Mouse (Mus musculus) colon, adult 2 months (tissue): ENCODE results near the gene Fam160a1. TPM values are rescaled to one million over a fixed set of nuclear protein-coding genes. Genes with fewer than 3 reads are reported as not detected.

ENCODE experiments used
- polyA plus RNA-seq: library from polyadenylated mRNA; depleted of rRNA; stranded (reverse); fragments of >200 nt; gene quantifications from 2 replicates; pipeline ENCODE4 v1.2.3, GENCODE M21; 2012; rRNA removed

Gene Fam160a1
- 11.5 and 12.8 TPM in 2 replicates for polyA plus RNA-seq

DNA sequence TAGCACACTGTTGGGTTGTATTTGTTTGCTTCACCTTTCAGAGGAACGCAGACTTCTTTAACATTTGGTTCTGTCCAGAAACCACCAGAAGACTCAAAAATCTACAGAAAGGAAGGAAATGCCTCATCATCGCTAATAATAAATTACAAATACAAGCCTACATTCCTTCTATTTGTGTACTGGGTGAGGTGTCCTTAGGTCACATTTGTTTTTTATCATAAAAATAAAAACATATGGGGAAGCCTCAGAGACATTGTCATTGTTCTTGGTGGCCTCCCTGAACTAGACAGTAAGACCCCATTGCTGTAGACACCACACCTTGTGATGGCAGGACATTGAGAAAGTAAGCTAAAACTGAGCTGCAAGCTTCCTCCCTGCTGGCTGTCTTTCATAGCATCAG, at the start of gene Fam160a1:
Fam160a1 (minus strand) TSS at position 101 of the 400 bp plus-strand sequence.

Other genes with a start within 250 kb of the Fam160a1 start
- 2.5 and 3.5 TPM in 2 replicates for gene Gatb, start 243.2 kb downstream of the Fam160a1 start, polyA plus RNA-seq
- 1.1 and 2.7 TPM in 2 replicates for gene Glt28d2, start 70.2 kb upstream of the Fam160a1 start, polyA plus RNA-seq
- gene Gm37240, start 70.2 kb upstream of the Fam160a1 start, polyA plus RNA-seq = 31.5 and 33.9 TPM in 2 replicates
- gene Sh3d19, start 153.8 kb upstream of the Fam160a1 start, polyA plus RNA-seq = 159 and 169 TPM in 2 replicates
- gene Prss48, start 185.2 kb upstream of the Fam160a1 start, polyA plus RNA-seq = not detected in 2 replicates